Mouse (Mus musculus): ENCODE measurements around the gene Tmem59.

The Tmem59 gene

GRCm38 (mm10) chr4:107243365-107244333 lies 65.5 kb downstream of the Tmem59 start:
- no peak for DNase-seq

GRCm38 (mm10) chr4:107245368-107245767 lies 67.2 kb downstream of the Tmem59 start:
- DNase-seq: no peak

GRCm38 (mm10) chr4:107246040-107246439 lies 67.8 kb downstream of the Tmem59 start:
- no peak for DNase-seq

- DNase-seq: no peak
Observed at GRCm38 (mm10) chr4:107247110-107247509, 68.9 kb downstream of the Tmem59 start.

- no peak for DNase-seq
Observed at GRCm38 (mm10) chr4:107248061-107248460, 69.9 kb downstream of the Tmem59 start.

- DNase-seq: peak; percentile 68 to 88
Observed at GRCm38 (mm10) chr4:107249471-107249870, 71.3 kb downstream of the Tmem59 start.

GRCm38 (mm10) chr4:107250494-107250893 lies 72.3 kb downstream of the Tmem59 start:
- peak; percentile 29 to 35 for DNase-seq

Data from thymus, postnatal 36 days (tissue).